Mouse (Mus musculus): Measurements from ENCODE around the gene Tent4a.

The Tent4a gene

GRCm38 (mm10) chr13:69545019-69545418 is 10.6 kb upstream of the Tent4a start:
- DNase-seq = peak; percentile 82

- DNase-seq = no peak
These were observed 9.2 kb upstream of the Tent4a start for GRCm38 (mm10) chr13:69543595-69543994.

- DNase-seq = no peak
These were observed 8.3 kb upstream of the Tent4a start for GRCm38 (mm10) chr13:69542571-69543352.

GRCm38 (mm10) chr13:69541776-69542175 is 7.4 kb upstream of the Tent4a start:
- no peak for DNase-seq

GRCm38 (mm10) chr13:69541209-69541608 is 6.8 kb upstream of the Tent4a start:
- DNase-seq = no peak

GRCm38 (mm10) chr13:69538327-69538726 is 3.9 kb upstream of the Tent4a start:
- DNase-seq = no peak

- DNase-seq = no peak
These were observed 2.9 kb upstream of the Tent4a start for GRCm38 (mm10) chr13:69537366-69537765.

GRCm38 (mm10) chr13:69536021-69536420 is 1.6 kb upstream of the Tent4a start:
- DNase-seq = no peak

GRCm38 (mm10) chr13:69534654-69535551 is 486 bp upstream of the Tent4a start:
- peak; percentile 98 for DNase-seq

GRCm38 (mm10) chr13:69533405-69534333 is 748 bp downstream of the Tent4a start, which contains the start of gene Nsun2:
Gene Nsun2, plus strand, starts transcription at chr13:69533746.
- DNase-seq = peak; percentile 75

- no peak for DNase-seq
These were observed 1.5 kb downstream of the Tent4a start for GRCm38 (mm10) chr13:69532893-69533404.

GRCm38 (mm10) chr13:69532101-69532892 is 2.1 kb downstream of the Tent4a start:
- no peak for DNase-seq

GRCm38 (mm10) chr13:69531431-69531830 is 3.0 kb downstream of the Tent4a start:
- no peak for DNase-seq

GRCm38 (mm10) chr13:69530951-69531350 is 3.5 kb downstream of the Tent4a start:
- DNase-seq = no peak

- no peak for DNase-seq
These were observed 4.3 kb downstream of the Tent4a start for GRCm38 (mm10) chr13:69530156-69530555.

- DNase-seq = no peak
These were observed 5.9 kb downstream of the Tent4a start for GRCm38 (mm10) chr13:69528531-69528930.

- DNase-seq = no peak
These were observed 8.6 kb downstream of the Tent4a start for GRCm38 (mm10) chr13:69525867-69526266.

- DNase-seq = no peak
These were observed 10.3 kb downstream of the Tent4a start for GRCm38 (mm10) chr13:69524158-69524530.

GRCm38 (mm10) chr13:69523444-69524157 is 10.8 kb downstream of the Tent4a start:
- no peak for DNase-seq

GRCm38 (mm10) chr13:69522161-69522791 is 12.1 kb downstream of the Tent4a start:
- peak; percentile 34 for DNase-seq
